Mouse (Mus musculus): ENCODE results near the gene Adamts20.
"Not testable (repeated sequence)": the region's sequence is repeated elsewhere in the genome, so short reads cannot be mapped to it uniquely, and the experiment has no call there.

Adamts20 gene

DNA sequence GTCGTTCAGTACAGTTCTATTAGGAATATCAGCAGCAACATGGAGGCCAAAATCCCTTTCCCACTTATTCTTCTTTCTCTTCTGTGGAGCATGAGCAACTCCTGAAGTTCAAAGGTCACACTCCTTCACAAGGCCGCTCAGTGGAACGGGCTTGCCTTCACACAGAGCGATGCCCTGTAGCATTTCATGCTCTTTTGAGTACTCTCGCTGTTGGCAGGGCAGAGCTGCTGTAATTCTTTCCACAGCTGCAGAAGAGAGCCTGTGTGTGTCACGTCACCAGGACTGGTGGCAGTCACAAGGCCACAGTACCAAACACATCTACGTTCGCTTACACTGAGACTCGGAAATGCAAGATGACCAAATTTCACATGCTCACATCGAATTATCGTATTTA lies 21.2 kb downstream of the Adamts20 start:
- no peak for DNase-seq (ENCODE audit: low spot score)

DNA sequence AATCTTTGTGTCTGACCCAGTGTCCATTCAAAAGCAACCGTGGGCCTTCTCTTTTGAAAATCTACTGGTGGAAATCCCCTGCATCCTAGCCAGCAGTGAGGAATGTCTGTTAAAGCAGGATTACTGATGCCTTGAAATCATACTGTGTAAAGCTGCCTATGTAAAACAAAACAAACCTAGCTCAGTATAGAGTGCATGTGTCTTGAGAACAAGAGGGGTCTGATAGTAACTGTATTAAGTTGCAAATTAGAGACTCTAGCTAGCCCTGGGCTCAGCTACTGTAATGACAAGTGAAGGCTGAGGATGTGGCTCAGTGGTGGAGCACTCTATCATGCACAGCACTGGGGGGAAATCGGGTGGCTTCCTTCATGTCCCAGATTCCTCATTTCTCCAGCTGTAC lies 22.2 kb downstream of the Adamts20 start:
- no peak for DNase-seq (ENCODE audit: low spot score)

DNA sequence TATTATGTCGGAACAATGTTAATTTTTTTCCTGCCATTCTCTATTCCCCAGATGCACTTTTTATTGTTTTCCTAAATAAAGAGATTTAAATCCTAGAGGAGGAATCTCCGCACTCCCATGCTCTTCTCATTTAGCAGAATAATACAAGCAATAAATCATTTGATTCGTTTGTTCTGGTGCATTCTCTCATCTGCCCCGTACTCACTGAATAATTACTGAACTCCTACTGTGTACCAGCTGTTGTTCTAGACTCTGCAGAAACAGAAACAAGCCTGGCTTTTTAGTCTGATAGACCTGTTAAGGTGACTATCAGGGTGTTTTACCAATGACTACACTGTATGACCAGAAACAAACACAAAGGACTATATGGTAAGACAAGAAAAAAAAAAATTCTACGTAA lies 29.7 kb downstream of the Adamts20 start:
- DNase-seq (ENCODE audit: low spot score): no peak

DNA sequence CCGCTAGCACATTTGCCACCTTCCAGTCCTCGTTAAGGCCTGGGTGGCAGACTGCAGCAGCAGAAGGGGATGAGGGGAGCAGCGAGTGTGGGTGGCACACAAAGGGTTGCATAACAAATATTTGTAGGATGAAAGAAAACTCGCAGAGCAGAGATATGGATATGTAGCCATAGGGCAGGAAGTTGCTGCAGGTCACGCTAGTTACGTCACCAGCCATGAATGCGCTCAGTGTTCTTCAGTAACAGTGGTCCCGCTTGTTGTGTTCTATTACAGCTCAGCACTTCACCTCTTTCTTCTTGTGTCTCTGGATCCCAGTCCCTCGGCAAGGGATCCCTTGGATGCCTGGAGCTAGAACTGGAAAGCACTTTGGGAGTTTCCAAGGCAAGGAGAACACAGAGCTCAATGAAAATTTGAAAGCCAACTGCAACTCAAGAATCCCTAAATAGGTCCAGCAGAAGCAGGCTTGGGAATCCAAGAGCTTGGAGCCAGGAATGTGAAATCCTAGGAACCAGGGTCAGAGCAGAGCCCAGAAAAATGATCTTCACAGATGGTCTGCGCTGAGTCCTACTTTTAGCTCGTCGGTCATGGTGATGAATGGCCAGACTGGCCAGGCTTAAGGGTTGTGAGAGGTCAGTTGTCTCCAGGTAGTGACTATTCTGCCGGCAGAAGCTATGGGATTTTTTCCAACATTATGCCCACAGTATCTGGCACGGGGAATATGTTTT lies 34.4 kb downstream of the Adamts20 start:
- DNase-seq (ENCODE audit: low spot score): no peak

DNA sequence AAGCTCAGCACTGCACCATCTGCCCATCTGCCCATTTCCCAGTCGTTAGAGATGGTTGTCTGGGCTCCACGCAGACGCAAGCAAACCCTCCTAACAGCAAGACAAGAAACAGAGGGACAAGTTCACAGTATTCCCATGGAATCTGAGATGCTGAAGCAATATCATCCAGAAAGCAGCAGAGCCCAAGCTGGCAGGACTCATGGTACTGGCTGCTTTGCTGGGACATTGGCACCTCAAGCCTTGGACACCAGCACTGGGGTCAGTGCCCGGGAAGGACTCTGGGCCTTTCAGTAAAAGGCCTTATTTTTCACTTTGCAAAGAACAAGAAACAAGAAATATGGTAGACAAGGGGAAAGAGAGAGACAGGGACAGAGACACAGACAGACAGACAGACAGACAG lies 36.5 kb downstream of the Adamts20 start:
- no peak for DNase-seq (ENCODE audit: low spot score)

DNA sequence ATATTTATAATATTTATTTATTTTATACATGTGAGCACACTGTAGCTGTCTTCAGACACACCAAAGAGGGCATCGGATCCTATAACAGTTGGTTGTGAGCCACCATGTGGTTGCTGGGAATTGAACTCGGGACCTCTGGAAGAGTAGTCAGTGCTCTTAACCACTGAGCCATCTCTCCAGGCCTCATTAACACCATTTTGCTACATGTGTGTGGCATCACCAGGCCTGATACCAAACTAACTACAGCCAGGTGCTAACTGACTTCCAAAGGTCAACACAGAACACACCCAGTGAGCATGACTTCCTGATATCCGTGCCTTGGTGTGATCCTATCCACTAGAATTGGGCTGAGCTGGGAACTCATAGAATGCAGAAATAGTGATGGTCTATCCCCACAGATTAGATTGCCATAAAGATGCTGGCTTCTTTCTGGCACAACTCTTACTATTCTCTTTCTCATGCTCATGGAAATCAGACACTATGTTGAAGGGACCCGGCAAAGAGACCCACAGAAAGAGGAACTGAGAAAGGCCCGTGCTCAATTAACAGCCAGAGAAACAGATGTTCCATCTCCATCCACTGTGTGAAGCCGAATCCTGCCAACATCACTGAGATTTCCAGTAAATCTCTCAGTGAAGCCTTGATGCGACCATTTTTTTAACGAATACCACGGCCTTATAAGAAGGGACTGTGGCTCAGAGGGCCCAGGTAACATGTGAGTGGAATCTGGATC lies 37.6 kb downstream of the Adamts20 start:
- DNase-seq (ENCODE audit: low spot score): no peak

DNA sequence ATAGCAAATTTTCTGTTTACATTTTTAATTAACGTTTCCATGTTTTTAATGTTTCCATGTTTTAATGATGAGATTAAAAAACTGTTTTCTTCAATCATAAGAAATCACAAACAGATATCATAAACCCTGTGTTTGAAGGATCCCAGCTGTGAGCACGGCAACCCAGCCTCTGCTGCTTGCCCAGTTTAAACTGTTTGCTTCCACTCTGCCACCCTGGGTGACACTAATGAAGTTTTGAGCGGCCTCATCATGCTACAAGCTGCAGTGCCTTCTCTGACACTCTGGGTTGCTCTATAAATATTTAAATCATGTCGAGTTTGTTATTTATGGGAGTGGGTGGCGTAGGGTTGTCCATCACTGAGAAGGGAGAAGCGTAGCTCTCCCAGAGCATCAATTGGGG lies 44.7 kb downstream of the Adamts20 start:
- no peak for DNase-seq (ENCODE audit: low spot score)

DNA sequence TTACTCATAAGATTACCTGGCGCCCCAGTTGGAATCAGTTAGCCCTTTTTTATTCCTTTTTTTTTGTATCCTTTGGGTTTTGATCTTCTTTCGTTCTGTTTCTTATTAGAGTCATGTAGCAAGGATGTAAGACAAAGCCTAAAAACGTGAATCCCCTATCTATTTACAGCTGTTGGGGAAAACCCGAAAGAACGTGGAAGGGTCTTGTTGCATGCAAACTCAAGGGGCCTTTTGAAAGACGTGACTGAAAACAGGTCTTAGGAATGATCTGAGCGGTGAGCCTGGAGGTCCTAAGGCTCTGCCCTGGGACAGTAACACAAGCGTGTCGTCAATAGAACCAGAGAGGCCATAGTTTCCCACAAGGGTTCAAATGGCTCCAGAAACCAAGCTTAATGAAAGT lies 46.1 kb downstream of the Adamts20 start:
- DNase-seq (ENCODE audit: low spot score): no peak

DNA sequence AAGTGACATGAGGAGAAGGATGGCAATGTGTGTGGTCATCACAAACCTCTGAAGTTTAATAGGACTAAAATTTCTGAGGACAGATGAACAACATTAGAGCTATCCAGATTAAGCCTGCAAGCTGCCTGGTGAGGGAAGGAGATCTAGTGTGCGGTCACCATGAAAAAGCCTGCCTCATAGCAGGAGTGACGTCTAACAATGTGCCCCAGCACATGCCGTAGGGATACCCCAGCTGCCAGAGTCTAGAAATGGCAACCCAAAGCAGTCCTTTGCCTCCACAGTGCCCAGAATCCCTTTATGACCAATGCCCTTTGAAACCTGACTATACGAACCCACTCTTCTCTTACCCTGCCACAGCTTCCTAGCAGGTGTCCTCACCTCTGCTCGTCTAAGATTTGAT lies 46.8 kb downstream of the Adamts20 start:
- DNase-seq (ENCODE audit: low spot score): no peak

DNA sequence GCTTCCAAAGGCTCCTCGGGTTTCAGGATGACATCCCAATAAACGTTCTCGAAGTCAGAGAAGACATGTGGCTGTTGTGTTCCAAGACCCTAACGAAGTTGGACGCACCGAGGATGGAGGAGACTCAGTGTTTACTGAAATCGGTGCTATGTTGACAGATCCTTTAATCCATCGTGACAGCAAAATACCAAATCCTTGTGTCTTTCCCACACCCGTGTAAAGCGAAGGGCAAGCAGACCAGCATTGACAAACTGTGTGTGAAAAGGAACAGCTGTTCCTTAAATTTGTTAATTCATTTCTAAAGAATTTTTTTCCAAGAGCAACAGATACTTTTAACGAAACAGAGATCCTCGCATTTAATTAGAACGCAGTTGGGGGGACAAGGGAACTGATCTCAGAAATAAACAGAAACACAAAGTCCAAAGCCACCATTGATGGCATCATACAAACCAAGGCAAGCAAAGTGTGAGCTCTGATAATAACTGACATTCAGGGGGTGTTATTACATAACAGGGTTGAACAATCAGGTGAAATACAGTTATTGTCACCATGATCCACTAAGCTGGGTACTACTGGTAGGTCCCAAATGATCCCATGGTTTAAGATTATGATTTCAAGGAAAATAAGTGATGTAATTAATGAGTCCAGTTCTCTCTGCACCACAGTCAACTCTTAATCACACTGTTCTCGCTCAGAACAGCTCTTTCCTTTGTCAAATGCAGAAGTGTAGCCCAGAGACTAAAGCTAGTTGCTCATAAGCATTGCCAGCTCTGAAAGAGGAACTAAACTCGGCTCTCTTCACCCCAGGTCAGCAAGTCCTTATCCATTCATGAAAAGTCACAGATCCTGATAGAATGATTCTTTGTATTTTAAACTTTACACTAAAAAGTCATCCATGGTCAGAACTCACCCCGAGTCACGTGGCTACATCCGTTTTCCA lies 47.7 kb downstream of the Adamts20 start:
- DNase-seq (ENCODE audit: low spot score): no peak

DNA sequence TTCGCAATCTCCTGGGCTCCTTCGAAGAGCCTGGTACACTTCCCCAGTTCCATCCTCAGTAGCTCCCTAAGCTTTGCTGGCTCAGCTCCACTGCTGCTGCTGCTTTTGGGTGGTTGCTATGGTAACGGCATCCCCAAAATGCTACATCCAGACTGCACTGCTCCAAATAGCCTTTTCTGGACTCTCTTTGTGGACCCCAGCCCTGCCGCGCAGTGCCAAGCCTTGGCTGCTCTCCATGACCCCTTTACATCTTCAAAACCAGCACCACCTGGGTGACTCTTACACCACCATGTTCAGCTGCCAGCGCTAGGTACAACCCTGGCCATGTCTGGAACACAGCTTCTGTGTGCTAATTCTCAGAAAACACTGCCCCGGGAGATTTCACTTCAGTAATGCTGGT lies 55.4 kb downstream of the Adamts20 start:
- no peak for DNase-seq (ENCODE audit: low spot score)

DNA sequence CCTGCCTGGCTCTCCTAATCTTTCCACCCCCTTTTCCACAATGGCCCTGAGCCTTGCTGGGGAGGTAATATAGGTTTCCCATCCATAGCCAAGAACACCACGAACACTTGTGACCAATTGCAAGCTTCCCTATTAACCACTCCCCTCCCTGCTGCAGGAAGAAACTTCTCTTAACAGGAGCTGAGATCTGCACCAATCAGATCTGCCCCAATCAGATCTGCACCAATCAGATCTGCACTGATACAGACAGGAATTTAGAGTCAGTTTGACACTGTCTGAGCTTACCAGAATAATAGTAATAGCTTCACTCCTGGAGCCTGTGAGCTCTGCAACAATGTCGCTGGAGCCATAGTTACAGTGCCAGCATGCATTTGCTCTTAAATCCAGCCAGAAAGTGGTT lies 58.9 kb downstream of the Adamts20 start:
- no peak for DNase-seq (ENCODE audit: low spot score)

DNA sequence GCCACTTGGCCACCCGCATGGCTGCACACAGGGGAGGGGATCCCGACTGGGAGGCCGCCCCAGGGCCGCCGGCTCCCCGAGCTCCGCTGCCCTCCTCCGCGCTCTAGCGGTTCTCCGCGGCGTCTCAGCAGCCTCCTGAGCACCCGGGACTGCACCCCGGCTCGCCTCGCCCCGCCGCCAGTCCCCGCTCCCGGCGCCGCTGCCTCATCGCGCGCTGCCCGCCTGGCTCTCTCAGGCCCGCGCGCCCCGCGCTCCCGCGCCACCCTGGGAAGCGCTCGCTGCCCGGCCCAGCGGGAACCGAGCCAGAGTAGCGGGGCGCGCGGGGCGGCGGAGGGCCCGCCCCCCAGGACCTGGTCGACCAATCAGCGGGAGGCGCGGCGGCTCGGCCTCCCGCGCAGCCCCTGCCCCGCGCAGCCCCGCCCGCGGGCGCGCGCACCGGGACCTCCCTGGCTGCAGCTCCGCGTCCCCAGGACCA lies 61.1 kb downstream of the Adamts20 start:
- peak; percentile 1 for DNase-seq (ENCODE audit: low spot score)

DNA sequence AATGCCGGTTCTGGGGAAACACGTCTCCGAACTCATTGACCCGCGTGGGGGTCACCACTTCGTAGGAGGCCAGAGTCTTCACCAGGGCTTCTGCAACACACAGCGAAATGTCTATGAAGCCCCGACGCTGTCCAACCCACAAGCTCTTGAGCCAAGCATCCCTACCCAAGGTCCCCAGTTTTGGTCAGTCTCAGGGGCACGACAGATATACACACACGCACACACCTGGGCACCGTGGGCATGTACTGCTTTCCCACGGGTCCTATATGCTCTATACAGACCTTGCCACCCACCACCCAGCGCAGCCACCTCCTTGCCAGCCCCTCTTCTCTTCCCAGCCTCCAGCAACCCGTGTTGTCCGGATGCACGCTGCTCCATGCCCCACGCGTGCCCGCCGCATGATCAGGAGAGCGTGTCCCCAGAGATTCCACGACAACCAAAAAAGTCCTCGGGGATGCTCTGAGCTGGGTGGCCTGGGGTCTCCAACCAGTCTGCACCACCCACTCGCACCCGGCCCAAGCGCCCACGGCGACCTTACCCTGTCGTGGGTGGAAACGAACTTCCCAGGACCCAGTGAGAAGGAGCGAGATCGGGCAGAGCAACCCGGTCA lies 61.7 kb downstream of the Adamts20 start:
- no peak for DNase-seq (ENCODE audit: low spot score)

DNA sequence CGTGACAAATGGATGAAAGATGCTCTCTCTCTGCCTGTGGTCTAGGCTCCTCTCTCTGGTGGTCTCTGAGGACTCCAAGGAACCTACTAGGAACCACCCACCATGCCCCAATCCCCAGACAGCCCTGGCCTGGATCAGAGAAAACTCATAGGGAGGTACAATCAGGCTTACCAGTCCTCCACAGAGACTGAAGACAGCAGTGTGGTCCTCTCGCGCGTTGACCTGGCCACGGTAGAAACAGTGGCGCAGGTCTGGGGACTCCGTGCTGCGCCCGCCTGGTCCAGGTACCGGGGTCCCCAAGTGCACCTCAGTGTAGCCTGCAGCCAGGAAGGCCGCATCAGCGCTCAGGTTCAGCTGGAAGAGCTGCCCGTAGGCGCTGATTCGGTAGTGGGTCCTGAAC lies 62.2 kb downstream of the Adamts20 start:
- no peak for DNase-seq (ENCODE audit: low spot score)

DNA sequence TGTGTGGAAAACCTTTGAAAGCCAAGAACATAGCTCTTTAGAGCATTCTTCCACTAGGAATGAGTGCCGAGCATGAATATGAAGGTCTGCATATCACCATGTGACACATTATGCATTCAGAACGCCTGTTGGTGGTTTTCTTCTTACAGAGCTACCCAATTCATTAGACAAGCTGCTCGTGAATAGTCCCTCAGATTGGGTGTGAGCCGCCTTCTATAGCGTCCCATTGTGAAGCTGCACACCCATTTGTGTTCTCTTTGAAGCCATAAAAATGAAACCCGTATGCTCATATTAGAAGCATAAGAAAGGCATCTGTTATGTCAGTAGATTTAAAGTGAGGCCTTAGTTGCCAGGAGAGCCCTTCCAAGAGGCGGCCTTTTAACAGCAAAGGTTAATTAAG lies 72.5 kb downstream of the Adamts20 start:
- no peak for DNase-seq (ENCODE audit: low spot score)

DNA sequence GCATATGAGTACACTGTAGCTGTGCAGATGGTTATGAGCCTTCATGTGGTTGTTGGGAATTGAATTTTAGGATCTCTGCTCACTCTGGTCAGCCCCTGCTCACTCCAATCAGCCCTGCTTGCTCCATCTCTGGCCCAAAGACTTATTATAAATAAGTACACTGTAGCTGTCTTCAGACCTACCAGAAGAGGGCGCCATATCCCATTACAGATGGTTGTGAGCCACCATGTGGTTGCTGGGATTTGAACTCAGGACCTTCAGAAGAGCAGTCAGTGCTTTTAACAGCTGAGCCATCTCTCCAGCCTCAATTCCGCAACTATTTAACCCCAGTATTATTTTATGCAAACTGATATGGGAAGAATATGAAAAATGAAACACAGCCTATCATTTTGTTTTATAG lies 75.1 kb downstream of the Adamts20 start:
- DNase-seq (ENCODE audit: low spot score): not testable (repeated sequence)

DNA sequence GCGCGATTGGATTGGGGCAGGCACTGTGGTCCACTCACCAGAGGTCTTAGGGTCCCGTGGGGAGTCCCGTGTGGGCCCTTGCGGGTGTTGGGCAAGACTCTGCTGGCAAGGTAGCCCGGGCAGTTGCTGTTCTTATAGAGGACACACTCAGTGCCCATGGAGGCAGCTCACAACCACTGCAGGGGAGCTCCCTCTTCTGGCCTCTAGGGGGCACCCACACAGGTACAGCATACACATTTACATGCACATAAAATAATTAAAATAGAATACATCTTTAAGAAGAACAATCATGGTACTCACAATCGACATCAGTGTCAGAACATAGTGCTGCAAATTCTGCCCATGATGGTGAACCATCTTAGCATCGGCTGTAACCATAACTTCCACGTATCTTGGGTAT lies 85.8 kb downstream of the Adamts20 start:
- DNase-seq (ENCODE audit: low spot score): no peak

DNA sequence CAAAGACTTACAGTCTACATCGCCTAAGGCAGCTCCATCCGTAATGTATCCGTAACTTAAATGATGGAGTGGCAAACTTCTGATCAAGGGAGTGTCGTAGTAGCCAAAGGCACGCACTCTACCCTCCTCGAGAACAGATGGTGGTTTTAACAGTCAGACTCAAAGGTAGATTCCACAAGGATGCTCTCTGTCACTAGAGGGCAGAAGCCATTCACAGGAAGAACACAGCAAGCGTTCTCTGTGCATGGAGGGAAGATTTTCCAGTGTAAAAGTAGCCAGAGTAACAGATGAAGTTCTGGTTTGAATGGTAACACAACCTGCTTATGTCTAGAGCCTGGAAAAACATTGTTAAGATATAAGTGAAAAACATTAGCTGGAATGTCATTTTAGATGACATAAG lies 92.7 kb downstream of the Adamts20 start:
- no peak for DNase-seq (ENCODE audit: low spot score)

DNA sequence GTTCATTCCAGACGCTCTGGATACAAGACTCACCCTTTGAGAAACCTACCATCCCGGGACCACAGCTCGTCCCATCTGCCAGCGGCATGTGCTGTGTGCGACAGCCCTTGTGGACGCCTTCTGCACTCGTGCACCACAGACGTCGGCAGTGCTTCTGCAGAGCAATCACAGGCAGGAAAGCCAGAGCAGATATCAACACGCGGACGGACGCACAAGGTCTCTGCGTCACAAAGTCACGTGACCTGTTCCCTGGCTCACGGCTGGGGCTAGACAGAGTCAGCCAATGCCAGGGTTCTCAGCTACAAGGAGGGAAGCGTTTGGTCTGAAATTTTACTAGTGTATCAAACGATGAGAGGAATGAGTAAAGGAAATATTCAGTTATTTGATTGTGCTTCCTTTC lies 116.2 kb downstream of the Adamts20 start:
- no peak for DNase-seq (ENCODE audit: low spot score)

DNA sequence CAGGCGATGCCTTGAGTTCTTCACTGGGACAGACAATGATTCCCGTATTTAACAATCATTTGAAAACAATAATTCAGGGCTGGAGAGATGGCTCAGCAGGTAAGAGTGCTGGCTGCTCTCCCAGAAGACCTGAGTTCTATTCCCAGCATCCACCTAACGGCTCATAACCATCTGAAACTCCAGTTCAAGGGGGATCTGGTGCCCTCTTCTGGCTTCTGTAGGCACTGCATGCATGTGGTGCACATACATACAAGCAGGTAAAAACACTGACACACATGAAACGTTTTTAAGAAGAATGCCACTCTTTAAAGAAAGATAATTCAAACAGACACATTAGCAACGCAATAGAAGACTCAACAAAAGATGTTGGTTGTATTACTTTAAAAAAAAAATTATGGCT lies 120.9 kb downstream of the Adamts20 start:
- no peak for DNase-seq (ENCODE audit: low spot score)

DNA sequence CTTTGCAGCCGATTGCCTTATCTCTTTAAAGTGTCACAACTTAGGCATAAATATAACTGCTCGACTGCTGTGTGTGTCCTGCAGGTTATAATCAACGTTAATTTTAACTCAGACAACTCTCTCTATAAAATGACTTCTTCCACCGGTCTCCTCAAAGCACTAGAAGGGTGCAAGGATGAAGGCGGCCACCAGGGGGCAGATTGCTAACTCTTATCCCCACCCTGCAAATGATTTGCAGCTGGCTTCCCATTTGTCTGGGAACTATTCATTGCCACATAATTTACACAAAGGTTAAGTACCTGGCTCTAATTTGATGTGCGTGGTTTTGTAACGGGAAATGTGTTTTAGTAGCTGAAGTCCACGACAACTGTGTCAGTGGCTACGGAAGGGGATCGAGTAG lies 122.9 kb downstream of the Adamts20 start:
- peak; percentile 14 for DNase-seq (ENCODE audit: low spot score)
